Mouse (Mus musculus): Measurements from ENCODE around the gene Tnnt1. TPM values are rescaled to one million over a fixed set of nuclear protein-coding genes. Genes with fewer than 3 reads are reported as not detected.

Gene Tnnt1
- polyA plus RNA-seq, 1 experiment, result 1.7 TPM

- Histone ChIP-seq H3K27ac (ENCODE audit: insufficient read depth, low read length) (no peak overlapping the region), H3K4me3 (ENCODE audit: insufficient read depth, low read length) (no peak overlapping the region), H3K4me1 (ENCODE audit: control insufficient read depth, insufficient read depth, low read length) (peaks cover 3% of the 10 kb centered on the region; the same call in 1 of the 2 replicates)
- no peak for TF ChIP-seq CTCF (IDR thresholded peaks at IDR 0.05; ENCODE audit: borderline replicate concordance, insufficient read depth, low read length)
Measured at GRCm38 (mm10) chr7:4482281-4482680, 33.9 kb downstream of the Tnnt1 start.

GRCm38 (mm10) chr7:4479674-4480073 lies 36.5 kb downstream of the Tnnt1 start:
- TF ChIP-seq POLR2A (IDR thresholded peaks at IDR 0.05; ENCODE audit: low read depth, low read length) (no peak), CTCF (IDR thresholded peaks at IDR 0.05; ENCODE audit: borderline replicate concordance, insufficient read depth, low read length) (peak; percentile 41; the same call in 1 of the 2 replicates)
- Histone ChIP-seq H3K4me1 (ENCODE audit: control insufficient read depth, insufficient read depth, low read length) (peaks cover 3% of the 10 kb centered on the region; the same call in 1 of the 2 replicates), H3K4me3 (ENCODE audit: insufficient read depth, low read length) (no peak overlapping the region), H3K27ac (ENCODE audit: insufficient read depth, low read length) (no peak overlapping the region)

GRCm38 (mm10) chr7:4478796-4479291 lies 37.3 kb downstream of the Tnnt1 start:
- Histone ChIP-seq H3K27ac (ENCODE audit: insufficient read depth, low read length) (peak overlapping the region; percentile 66), H3K4me3 (ENCODE audit: insufficient read depth, low read length) (peak overlapping the region; percentile 46), H3K4me1 (ENCODE audit: control insufficient read depth, insufficient read depth, low read length) (peaks cover 3% of the 10 kb centered on the region; the same call in 1 of the 2 replicates)
- TF ChIP-seq CTCF (IDR thresholded peaks at IDR 0.05; ENCODE audit: borderline replicate concordance, insufficient read depth, low read length), result no peak
- no peak for TF ChIP-seq POLR2A (IDR thresholded peaks at IDR 0.05; ENCODE audit: low read depth, low read length)

GRCm38 (mm10) chr7:4478021-4478795 lies 38.0 kb downstream of the Tnnt1 start:
- TF ChIP-seq CTCF (IDR thresholded peaks at IDR 0.05; ENCODE audit: borderline replicate concordance, insufficient read depth, low read length), result no peak
- peak; percentile 86 for TF ChIP-seq POLR2A (IDR thresholded peaks at IDR 0.05; ENCODE audit: low read depth, low read length)
- peaks cover 3% of the 10 kb centered on the region; the same call in 1 of the 2 replicates for H3K4me1 ChIP-seq (ENCODE audit: control insufficient read depth, insufficient read depth, low read length)
- H3K4me3 ChIP-seq (ENCODE audit: insufficient read depth, low read length), result peak overlapping the region; percentile 46
- H3K27ac ChIP-seq (ENCODE audit: insufficient read depth, low read length), result peak overlapping the region; percentile 67

- TF ChIP-seq POLR2A (IDR thresholded peaks at IDR 0.05; ENCODE audit: low read depth, low read length) (no peak), CTCF (IDR thresholded peaks at IDR 0.05; ENCODE audit: borderline replicate concordance, insufficient read depth, low read length) (no peak)
- H3K4me1 ChIP-seq (ENCODE audit: control insufficient read depth, insufficient read depth, low read length), result peaks cover 7% of the 10 kb centered on the region; the same call in 1 of the 2 replicates
- H3K4me3 ChIP-seq (ENCODE audit: insufficient read depth, low read length), result no peak overlapping the region
- no peak overlapping the region for H3K27ac ChIP-seq (ENCODE audit: insufficient read depth, low read length)
Measured at GRCm38 (mm10) chr7:4473940-4474339, 42.2 kb downstream of the Tnnt1 start.

- Histone ChIP-seq H3K4me1 (ENCODE audit: control insufficient read depth, insufficient read depth, low read length) (0 out of 2 replicates have a peak, but pooled peaks cover 4% of the 10 kb centered on the region), H3K4me3 (ENCODE audit: insufficient read depth, low read length) (peak overlapping the region; percentile 32), H3K27ac (ENCODE audit: insufficient read depth, low read length) (no peak overlapping the region)
- TF ChIP-seq CTCF (IDR thresholded peaks at IDR 0.05; ENCODE audit: borderline replicate concordance, insufficient read depth, low read length) (peak; percentile 74), POLR2A (IDR thresholded peaks at IDR 0.05; ENCODE audit: low read depth, low read length) (no peak)
Measured at GRCm38 (mm10) chr7:4471179-4471555, 45.0 kb downstream of the Tnnt1 start.

- peak; percentile 31; the same call in 1 of the 2 replicates for TF ChIP-seq POLR2A (IDR thresholded peaks at IDR 0.05; ENCODE audit: low read depth, low read length)
- TF ChIP-seq CTCF (IDR thresholded peaks at IDR 0.05; ENCODE audit: borderline replicate concordance, insufficient read depth, low read length), result no peak
- H3K4me1 ChIP-seq (ENCODE audit: control insufficient read depth, insufficient read depth, low read length), result 0 out of 2 replicates have a peak, but pooled peaks cover 4% of the 10 kb centered on the region
- no peak overlapping the region for H3K27ac ChIP-seq (ENCODE audit: insufficient read depth, low read length)
- H3K4me3 ChIP-seq (ENCODE audit: insufficient read depth, low read length), result peak overlapping the region; percentile 32
Measured at GRCm38 (mm10) chr7:4470275-4471178, 45.7 kb downstream of the Tnnt1 start.

GRCm38 (mm10) chr7:4467801-4468200 lies 48.4 kb downstream of the Tnnt1 start:
- TF ChIP-seq POLR2A (IDR thresholded peaks at IDR 0.05; ENCODE audit: low read depth, low read length) (no peak), CTCF (IDR thresholded peaks at IDR 0.05; ENCODE audit: borderline replicate concordance, insufficient read depth, low read length) (no peak)
- Histone ChIP-seq H3K4me3 (ENCODE audit: insufficient read depth, low read length) (no peak overlapping the region), H3K27ac (ENCODE audit: insufficient read depth, low read length) (no peak overlapping the region), H3K4me1 (ENCODE audit: control insufficient read depth, insufficient read depth, low read length) (0 out of 2 replicates have a peak, but pooled peaks cover 4% of the 10 kb centered on the region)

- Histone ChIP-seq H3K27ac (ENCODE audit: insufficient read depth, low read length) (no peak overlapping the region), H3K4me3 (ENCODE audit: insufficient read depth, low read length) (no peak overlapping the region), H3K4me1 (ENCODE audit: control insufficient read depth, insufficient read depth, low read length) (no peaks in the 10 kb centered on the region)
- TF ChIP-seq CTCF (IDR thresholded peaks at IDR 0.05; ENCODE audit: borderline replicate concordance, insufficient read depth, low read length) (no peak), POLR2A (IDR thresholded peaks at IDR 0.05; ENCODE audit: low read depth, low read length) (no peak)
Measured at GRCm38 (mm10) chr7:4464194-4464824, 51.9 kb downstream of the Tnnt1 start.
